Comparison of ENCODE assay signal across 8 mouse cellular contexts in the genomic region with DNA sequence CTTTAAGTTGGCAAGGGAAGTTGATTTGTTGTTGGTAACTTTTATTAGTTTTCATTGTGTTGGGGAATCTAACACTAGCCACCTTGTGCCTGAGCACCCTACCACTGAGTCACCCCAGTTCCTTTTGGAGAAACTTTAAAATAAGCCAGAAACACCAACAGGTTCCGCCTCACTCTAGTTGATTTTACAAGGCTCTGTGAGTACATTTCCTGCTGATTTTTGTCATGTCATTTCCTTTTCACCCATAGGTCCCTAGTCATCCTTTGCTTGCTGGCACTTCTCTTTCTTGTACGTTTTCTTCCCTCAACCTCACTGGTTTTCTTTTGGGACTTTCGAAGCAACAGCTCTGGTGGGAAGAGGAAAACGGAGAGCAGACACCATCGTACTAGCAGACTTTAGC. TPM values are rescaled to one million over a fixed set of nuclear protein-coding genes. Genes with fewer than 3 reads are reported as not detected.
DNase-seq lines count a peak whose midpoint lies in the region; ATAC-seq and TF ChIP-seq lines count a peak whose summit lies in the region.
"Had no signal": no experiment of that assay in that cellular context is flagged by ENCODE, and none has a peak within 500 bp of the region (broad histone marks: within the 10 kb centered on the region; RNA-seq: fewer than 3 reads in every experiment).

No protein-coding gene starts in this region.

- no peaks in the 10 kb centered on the region for H3K27me3 ChIP-seq in forebrain, postnatal 0 days (ENCODE audit: insufficient read depth, low read length)
- 0 out of 2 replicates have a peak, but pooled peaks cover 2% of the 10 kb centered on the region for H3K27me3 ChIP-seq in liver, embryonic 15.5 days

- H3K9ac ChIP-seq in forebrain, postnatal 0 days, result no peak overlapping the region
- H3K9ac ChIP-seq in liver, embryonic 15.5 days, result no peak overlapping the region

- ATAC-seq in forebrain, postnatal 0 days, result no peak
- no peak for ATAC-seq in liver, embryonic 15.5 days (ENCODE audit: insufficient read depth)

- peaks cover 4% of the 10 kb centered on the region for H3K4me1 ChIP-seq in forebrain, postnatal 0 days (ENCODE audit: insufficient read depth)
- peaks cover 19% of the 10 kb centered on the region for H3K4me1 ChIP-seq in liver, embryonic 15.5 days (replicated peaks)

- 56% methylated on average over 5 of the region's 5 CpGs for WGBS in forebrain, postnatal 0 days
- WGBS in liver, embryonic 15.5 days (ENCODE audit: insufficient replicate concordance), result 25% methylated on average over 5 of the region's 5 CpGs

- TF ChIP-seq CTCF in forebrain, postnatal 0 days (IDR thresholded peaks at IDR 0.05; ENCODE audit: low read depth), result no peak

- H3K4me3 ChIP-seq in forebrain, postnatal 0 days (ENCODE audit: low read depth, low read length), result no peak overlapping the region
- H3K4me3 ChIP-seq in liver, embryonic 15.5 days (replicated peaks), result peak overlapping the region; percentile 63

- DNase-seq in 416B (ENCODE audit: low read depth) (peak; percentile 67), adipocyte (ENCODE audit: low spot score) (no peak)
- DNase-seq in CD4-positive helper T cell, adult 2 months (ENCODE audit: low read depth, low spot score), result peak; percentile 22
- no peak for DNase-seq in forebrain, postnatal 0 days
- DNase-seq in embryo, embryonic 9.5 days (ENCODE audit: extremely low spot score), result no peak
- no peak for DNase-seq in cerebellum, adult 11 months
- DNase-seq: cerebellum, postnatal 10 days had no signal

- peak overlapping the region; percentile 59; the same call in 1 of the 2 replicates for H3K4me2 ChIP-seq in forebrain, postnatal 0 days (ENCODE audit: low read depth)
- H3K4me2 ChIP-seq in liver, embryonic 15.5 days, result peak overlapping the region; percentile 72

- H3K27ac ChIP-seq in forebrain, postnatal 0 days (ENCODE audit: low read depth, low read length), result no peak overlapping the region
- H3K27ac ChIP-seq in liver, embryonic 15.5 days (replicated peaks), result no peak overlapping the region

- no peaks in the 10 kb centered on the region for H3K9me3 ChIP-seq in forebrain, postnatal 0 days (ENCODE audit: low read length)
- no peaks in the 10 kb centered on the region for H3K9me3 ChIP-seq in liver, embryonic 15.5 days (replicated peaks)

- H3K36me3 ChIP-seq in forebrain, postnatal 0 days (ENCODE audit: insufficient read depth), result no peaks in the 10 kb centered on the region
- no peaks in the 10 kb centered on the region; the same call in none of the 2 replicates for H3K36me3 ChIP-seq in liver, embryonic 15.5 days (replicated peaks)

RNA-seq across cellular contexts. Expression of a gene that starts 2.5 kb away (rescaled TPM):
- 245 and 251 TPM in 2 replicates for total RNA-seq in forebrain, postnatal 0 days (2014; rRNA removed)
- 227 and 230 TPM in 2 replicates for polyA plus RNA-seq in forebrain, postnatal 0 days (2015; fragmentation: Nextera tagmentation; extraction: Ambion mirVana)
- polyA plus RNA-seq in liver, embryonic 15.5 days (2015; fragmentation: Nextera tagmentation; extraction: Ambion mirVana), result 163 and 170 TPM in 2 replicates

RNA-seq across cellular contexts. Expression of a gene that starts 31.6 kb away (rescaled TPM):
- total RNA-seq in forebrain, postnatal 0 days (2014; rRNA removed), result 18.5 and 20.4 TPM in 2 replicates
- 21.4 and 21.8 TPM in 2 replicates for polyA plus RNA-seq in forebrain, postnatal 0 days (2015; fragmentation: Nextera tagmentation; extraction: Ambion mirVana)
- 4.2 and 4.3 TPM in 2 replicates for polyA plus RNA-seq in liver, embryonic 15.5 days (2015; fragmentation: Nextera tagmentation; extraction: Ambion mirVana)

RNA-seq across cellular contexts. Expression of a gene that starts 46.4 kb away (rescaled TPM):
- total RNA-seq in forebrain, postnatal 0 days (2014; rRNA removed), result 0.85 and 1.5 TPM in 2 replicates
- 0.30 and 0.45 TPM in 2 replicates for polyA plus RNA-seq in forebrain, postnatal 0 days (2015; fragmentation: Nextera tagmentation; extraction: Ambion mirVana)
- 1.4 TPM in 2 replicates for polyA plus RNA-seq in liver, embryonic 15.5 days (2015; fragmentation: Nextera tagmentation; extraction: Ambion mirVana)

Comparison
In these comparisons a context has a peak if more than half of its experiments do, and no peak if none do; other contexts are left out.
1. DNase-seq: peak in 416B (single experiment) and CD4-positive helper T cell, adult 2 months (single experiment); none in forebrain, postnatal 0 days (single experiment), adipocyte (single experiment), embryo, embryonic 9.5 days (single experiment) and cerebellum, adult 11 months (single experiment).